Mouse (Mus musculus) T-cell, adult 66 days (primary cell): Measurements from ENCODE around the gene Klk1b27. TPM values are rescaled to one million over a fixed set of nuclear protein-coding genes. Genes with fewer than 3 reads are reported as not detected.

Experiments used
- total RNA-seq, 2 experiments: library from RNA; stranded (reverse); gene quantifications; 3 replicates in 1 of 2; 4 replicates in 1 of 2; pipeline ENCODE4 v1.2.4; 2023

Klk1b27 gene
- 1 to 10 TPM in 1 of 2 experiments, not detected in 1; 1.1 TPM for total RNA-seq

DNA sequence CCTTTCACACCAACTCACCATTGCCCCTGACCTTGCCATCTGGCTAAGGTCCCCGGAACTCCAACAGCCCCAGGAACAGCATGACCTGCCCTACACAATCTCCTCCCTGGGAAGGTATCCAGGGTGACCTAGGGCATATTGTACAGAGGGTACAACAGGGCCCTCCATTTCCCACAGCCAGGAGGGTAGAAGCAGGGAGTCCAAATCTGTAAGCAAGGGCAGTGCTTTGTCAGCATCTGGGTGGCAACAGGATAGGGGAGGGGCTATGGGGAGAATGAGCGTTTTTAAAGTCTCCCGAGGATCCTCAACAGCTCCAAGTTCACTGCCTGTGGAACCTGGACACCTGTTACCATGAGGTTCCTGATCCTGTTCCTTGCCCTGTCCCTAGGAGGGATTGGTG, at the start of gene Klk1b27:
Klk1b27 (plus strand) TSS at position 301 of the 400 bp plus-strand sequence.

DNA sequence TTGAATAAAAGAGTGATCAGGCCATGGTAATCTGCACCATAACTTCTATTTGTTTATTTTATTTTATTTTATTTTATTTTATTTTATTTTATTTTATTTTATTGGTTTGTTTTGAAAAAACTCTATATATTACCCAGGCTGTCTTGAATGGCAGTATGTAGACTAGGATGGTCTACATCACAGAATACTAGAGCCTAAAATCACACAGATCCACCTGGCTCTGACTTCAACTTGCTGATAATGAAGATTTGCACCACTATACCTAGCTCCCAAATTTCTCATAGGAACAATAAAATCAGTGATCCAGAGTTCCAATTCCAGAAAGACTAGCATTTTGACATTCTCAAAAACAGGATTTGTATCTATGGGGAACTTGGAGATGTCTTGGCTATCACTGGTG, 40.2 kb upstream of the Klk1b27 start, which contains the start of gene Klk1b26:
Klk1b26 (plus strand) TSS at position 301 of the 400 bp plus-strand sequence.

DNA sequence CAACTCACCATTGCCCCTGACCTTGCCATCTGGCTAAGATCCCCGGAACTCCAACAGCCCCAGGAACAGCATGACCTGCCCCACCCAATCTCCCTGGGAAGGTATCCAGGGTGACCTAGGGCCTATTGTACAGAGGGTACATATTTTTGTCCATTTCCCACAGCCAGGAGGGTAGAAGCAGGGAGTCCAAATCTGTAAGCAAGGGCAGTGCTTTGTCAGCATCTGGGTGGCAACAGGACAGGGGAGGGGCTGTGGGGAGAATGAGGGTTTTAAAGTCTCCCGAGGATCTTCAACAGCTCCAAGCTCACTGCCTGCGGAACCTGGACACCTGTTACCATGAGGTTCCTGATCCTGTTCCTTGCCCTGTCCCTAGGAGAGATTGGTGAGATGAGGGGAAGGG, 49.9 kb downstream of the Klk1b27 start, which contains the start of gene Klk1b21:
Klk1b21 (plus strand) TSS at position 301 of the 400 bp plus-strand sequence.

Other genes starting within 250 kb of the Klk1b27 start
- gene Klk7, start 241.0 kb upstream of the Klk1b27 start, total RNA-seq: 1 to 10 TPM in 1 of 2 experiments, under 1 TPM in 1; 0.76 to 1.3 TPM
- gene Klk6, start 227.8 kb upstream of the Klk1b27 start, total RNA-seq: not detected
- gene Klk5, start 210.3 kb upstream of the Klk1b27 start, total RNA-seq: not detected
- not detected for gene Klk4, start 171.1 kb upstream of the Klk1b27 start, total RNA-seq
- gene Klk15, start 118.5 kb upstream of the Klk1b27 start, total RNA-seq: not detected
- gene Klk1b8, start 101.6 kb upstream of the Klk1b27 start, total RNA-seq: not detected
- gene Klk1b1, start 85.5 kb upstream of the Klk1b27 start, total RNA-seq: not detected
- 1 to 10 TPM in 1 of 2 experiments, not detected in 1; 1.1 TPM for gene Klk1b9, start 76.2 kb upstream of the Klk1b27 start, total RNA-seq
- not detected for gene Klk1b11, start 56.4 kb upstream of the Klk1b27 start, total RNA-seq
- gene Klk1b26, start 40.1 kb upstream of the Klk1b27 start, total RNA-seq: not detected
- gene Klk1b21, start 50.0 kb downstream of the Klk1b27 start, total RNA-seq: not detected
- gene Klk1b22, start 60.4 kb downstream of the Klk1b27 start, total RNA-seq: not detected
- not detected for gene Klk1b16, start 84.5 kb downstream of the Klk1b27 start, total RNA-seq
- gene Klk1b24, start 135.9 kb downstream of the Klk1b27 start, total RNA-seq: not detected
- not detected for gene Klk1b3, start 145.9 kb downstream of the Klk1b27 start, total RNA-seq
- not detected for gene Klk1b4, start 155.1 kb downstream of the Klk1b27 start, total RNA-seq
- gene Klk1b5, start 163.7 kb downstream of the Klk1b27 start, total RNA-seq: not detected
- 1 to 10 TPM; 1.2 to 1.8 TPM for gene Klk1, start 173.1 kb downstream of the Klk1b27 start, total RNA-seq
- not detected for gene Gm36864, start 183.9 kb downstream of the Klk1b27 start, total RNA-seq
- gene 1700028J19Rik, start 194.4 kb downstream of the Klk1b27 start, total RNA-seq: 1 to 10 TPM; 2.2 to 2.5 TPM
- 100 to 1,000 TPM; 161 to 167 TPM for gene 2410002F23Rik, start 194.4 kb downstream of the Klk1b27 start, total RNA-seq
- gene Acp4, start 205.1 kb downstream of the Klk1b27 start, total RNA-seq: not detected
- not detected for gene Gm15517, start 209.2 kb downstream of the Klk1b27 start, total RNA-seq